Mouse (Mus musculus): ENCODE data around the gene Fbxo11. TPM values are rescaled to one million over a fixed set of nuclear protein-coding genes. Genes with fewer than 3 reads are reported as not detected.
A peak's percentile ranks its signal among the peaks of the same experiment; 100 is the strongest.

Fbxo11 gene
- 28.0 and 28.6 TPM in 2 replicates for polyA plus RNA-seq (2015; fragmentation: Nextera tagmentation; extraction: Ambion mirVana)

DNA sequence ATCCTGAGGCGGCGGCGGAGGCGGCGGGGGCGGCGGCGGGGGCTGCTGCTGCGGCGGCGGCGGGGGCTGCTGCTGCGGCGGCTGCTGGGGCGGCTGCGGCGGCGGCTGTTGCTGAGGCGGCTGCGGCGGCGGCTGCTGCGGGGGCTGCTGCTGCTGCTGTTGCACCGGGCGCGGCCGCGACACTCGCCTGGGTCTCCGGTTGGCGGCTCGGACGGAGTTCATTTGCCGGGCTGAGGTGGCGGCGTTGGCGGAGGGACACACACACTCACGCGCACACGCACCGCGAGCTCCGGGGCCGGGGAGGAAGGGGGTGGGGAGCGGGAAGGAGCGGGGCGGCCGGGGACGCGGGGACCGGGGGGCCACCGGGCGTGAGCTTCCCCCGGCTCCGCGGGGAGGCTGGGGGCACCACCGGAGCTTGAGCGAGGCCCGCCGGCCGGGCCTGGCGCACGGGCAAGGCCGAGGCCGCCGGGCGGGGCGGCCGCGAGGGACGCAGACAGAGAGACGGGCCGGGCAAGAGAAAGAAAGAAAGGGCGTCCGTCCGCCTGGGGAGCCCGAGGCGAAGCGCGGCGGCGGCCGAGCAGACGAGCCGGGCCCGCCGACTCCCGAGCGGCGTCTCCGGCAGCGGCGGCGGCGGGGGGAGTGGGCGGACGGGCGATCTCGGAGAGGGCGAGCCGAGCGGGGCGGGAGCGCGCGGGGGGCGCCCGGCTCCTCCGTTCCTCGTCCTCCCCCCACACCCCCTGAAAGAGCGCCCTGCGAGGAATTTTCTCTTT, at the start of gene Fbxo11:
TSS of gene Fbxo11 (minus strand) at position 261 of the 770 bp plus-strand sequence.
- Histone ChIP-seq H3K27ac (peak within 1 kb of the TSS; percentile 100), H3K27me3 (no peaks in the 10 kb centered on the region), H3K4me1 (peaks cover 22% of the 10 kb centered on the region), H3K9me3 (replicated peaks) (no peaks in the 10 kb centered on the region), H3K4me3 (peak within 1 kb of the TSS; percentile 99), H3K36me3 (ENCODE audit: poor library complexity, severe bottlenecking) (no peaks in the 10 kb centered on the region), H3K9ac (peak within 1 kb of the TSS; percentile 100), H3K4me2 (peak within 1 kb of the TSS; percentile 73)
- 1% methylated on average over 17 of the region's 112 CpGs for WGBS
- peak; percentile 3 for ATAC-seq

DNA sequence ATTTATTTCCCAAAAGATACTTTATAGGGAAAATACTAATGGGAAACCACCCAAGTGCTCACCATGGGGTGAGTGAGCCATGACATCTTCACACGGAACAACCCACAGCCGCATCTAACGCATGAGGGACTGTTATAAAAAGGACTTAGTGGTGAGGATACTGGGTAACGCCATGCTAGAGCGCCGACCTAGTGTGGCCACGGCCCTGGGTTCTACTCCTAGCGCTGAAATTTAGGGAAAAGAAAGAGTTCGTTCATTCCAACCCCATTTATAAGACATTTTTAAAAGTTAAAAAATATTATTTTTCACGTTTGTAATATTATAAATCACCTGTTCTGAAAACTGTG, 48.8 kb upstream of the Fbxo11 start:
- no peaks in the 10 kb centered on the region for H3K9me3 ChIP-seq (replicated peaks)
- WGBS: 92% methylated on average over 10 of the region's 10 CpGs
- H3K4me2 ChIP-seq: no peak overlapping the region
- H3K4me1 ChIP-seq: no peaks in the 10 kb centered on the region
- no peak overlapping the region for H3K27ac ChIP-seq
- ATAC-seq: no peak
- H3K36me3 ChIP-seq (ENCODE audit: poor library complexity, severe bottlenecking): no peaks in the 10 kb centered on the region
- H3K4me3 ChIP-seq: no peak overlapping the region
- no peak overlapping the region for H3K9ac ChIP-seq
- no peaks in the 10 kb centered on the region for H3K27me3 ChIP-seq

- Histone ChIP-seq H3K27me3 (no peaks in the 10 kb centered on the region), H3K36me3 (ENCODE audit: poor library complexity, severe bottlenecking) (no peaks in the 10 kb centered on the region), H3K9ac (no peak overlapping the region), H3K4me3 (no peak overlapping the region), H3K4me2 (no peak overlapping the region), H3K4me1 (no peaks in the 10 kb centered on the region), H3K9me3 (replicated peaks) (no peaks in the 10 kb centered on the region), H3K27ac (no peak overlapping the region)
- no peak for ATAC-seq
- 86% methylated on average over 12 of the region's 12 CpGs for WGBS
These were observed 48.2 kb upstream of the Fbxo11 start for GRCm38 (mm10) chr17:88113015-88113882.

GRCm38 (mm10) chr17:88111865-88112645, 47.0 kb upstream of the Fbxo11 start:
- no peak overlapping the region for H3K4me3 ChIP-seq
- no peaks in the 10 kb centered on the region for H3K4me1 ChIP-seq
- no peak for ATAC-seq
- no peaks in the 10 kb centered on the region for H3K36me3 ChIP-seq (ENCODE audit: poor library complexity, severe bottlenecking)
- WGBS: 88% methylated on average over 10 of the region's 10 CpGs
- no peaks in the 10 kb centered on the region for H3K9me3 ChIP-seq (replicated peaks)
- H3K27ac ChIP-seq: no peak overlapping the region
- no peak overlapping the region for H3K9ac ChIP-seq
- no peaks in the 10 kb centered on the region for H3K27me3 ChIP-seq
- H3K4me2 ChIP-seq: no peak overlapping the region

GRCm38 (mm10) chr17:88111081-88111796, 46.1 kb upstream of the Fbxo11 start:
- WGBS: 89% methylated on average over 12 of the region's 12 CpGs
- no peaks in the 10 kb centered on the region for H3K9me3 ChIP-seq (replicated peaks)
- H3K4me3 ChIP-seq: no peak overlapping the region
- no peaks in the 10 kb centered on the region for H3K36me3 ChIP-seq (ENCODE audit: poor library complexity, severe bottlenecking)
- no peak overlapping the region for H3K4me2 ChIP-seq
- H3K27ac ChIP-seq: no peak overlapping the region
- H3K4me1 ChIP-seq: no peaks in the 10 kb centered on the region
- no peaks in the 10 kb centered on the region for H3K27me3 ChIP-seq
- ATAC-seq: no peak
- no peak overlapping the region for H3K9ac ChIP-seq

DNA sequence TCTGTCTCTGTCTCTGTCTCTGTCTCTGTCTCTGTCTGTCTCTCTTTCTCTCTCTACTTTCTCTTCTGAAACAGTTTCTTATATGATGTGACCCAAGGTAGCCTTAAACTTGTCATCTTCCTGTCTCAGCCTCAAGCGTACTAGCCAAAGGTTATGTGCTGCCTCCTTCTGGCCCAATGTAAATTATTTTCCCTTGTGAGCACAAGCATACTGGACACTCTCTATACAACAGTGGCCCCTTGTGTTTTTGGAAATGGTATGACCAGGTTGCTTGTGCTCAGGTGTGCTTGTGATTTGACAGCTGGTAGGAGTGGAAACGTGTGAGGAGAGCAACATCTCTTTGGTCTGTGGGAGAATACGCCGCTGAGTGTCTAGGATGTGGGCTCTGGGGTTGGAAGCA, 42.6 kb upstream of the Fbxo11 start:
- Histone ChIP-seq H3K4me1 (no peaks in the 10 kb centered on the region), H3K9me3 (replicated peaks) (no peaks in the 10 kb centered on the region), H3K27me3 (no peaks in the 10 kb centered on the region), H3K9ac (no peak overlapping the region), H3K4me2 (no peak overlapping the region), H3K36me3 (ENCODE audit: poor library complexity, severe bottlenecking) (no peaks in the 10 kb centered on the region), H3K4me3 (no peak overlapping the region), H3K27ac (no peak overlapping the region)
- no peak for ATAC-seq
- 85% methylated on average over 4 of the region's 4 CpGs for WGBS

DNA sequence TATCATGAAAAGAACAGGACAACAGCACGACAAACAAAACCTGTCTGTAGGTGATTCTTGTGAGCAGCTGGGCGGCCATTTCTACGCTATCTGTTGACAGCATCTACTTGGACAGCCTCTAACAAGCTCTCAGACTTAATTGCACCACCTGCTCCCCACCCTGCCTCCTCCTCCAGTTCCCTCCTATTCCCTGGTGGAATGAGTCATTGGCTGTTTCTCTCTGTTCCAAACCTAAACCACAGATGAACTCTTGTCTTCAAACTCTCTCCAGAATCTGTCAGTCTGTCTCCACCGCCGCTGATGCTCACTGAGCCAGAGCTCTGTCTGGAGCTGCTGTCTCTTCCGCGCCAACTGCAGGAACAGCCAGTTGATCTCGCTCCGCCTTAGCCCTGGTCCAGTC, 41.3 kb upstream of the Fbxo11 start:
- H3K9me3 ChIP-seq (replicated peaks): no peaks in the 10 kb centered on the region
- no peak overlapping the region for H3K4me3 ChIP-seq
- no peak overlapping the region for H3K27ac ChIP-seq
- H3K9ac ChIP-seq: no peak overlapping the region
- 86% methylated on average over 9 of the region's 9 CpGs for WGBS
- H3K4me1 ChIP-seq: no peaks in the 10 kb centered on the region
- no peaks in the 10 kb centered on the region for H3K36me3 ChIP-seq (ENCODE audit: poor library complexity, severe bottlenecking)
- no peak overlapping the region for H3K4me2 ChIP-seq
- 0 out of 2 replicates have a peak, but pooled peaks have one; percentile 38 for ATAC-seq
- H3K27me3 ChIP-seq: no peaks in the 10 kb centered on the region

- no peaks in the 10 kb centered on the region for H3K9me3 ChIP-seq (replicated peaks)
- 87% methylated on average over 7 of the region's 7 CpGs for WGBS
- no peak overlapping the region for H3K4me2 ChIP-seq
- no peaks in the 10 kb centered on the region for H3K36me3 ChIP-seq (ENCODE audit: poor library complexity, severe bottlenecking)
- H3K4me1 ChIP-seq: no peaks in the 10 kb centered on the region
- H3K27ac ChIP-seq: no peak overlapping the region
- H3K27me3 ChIP-seq: no peaks in the 10 kb centered on the region
- no peak for ATAC-seq
- no peak overlapping the region for H3K9ac ChIP-seq
- H3K4me3 ChIP-seq: no peak overlapping the region
These were observed 37.5 kb upstream of the Fbxo11 start for GRCm38 (mm10) chr17:88102597-88102996.

- no peaks in the 10 kb centered on the region for H3K27me3 ChIP-seq
- no peak for ATAC-seq
- no peak overlapping the region for H3K9ac ChIP-seq
- 0 out of 2 replicates have a peak, but pooled peaks cover 3% of the 10 kb centered on the region for H3K4me1 ChIP-seq
- WGBS: 94% methylated on average over 9 of the region's 9 CpGs
- no peak overlapping the region for H3K4me2 ChIP-seq
- H3K9me3 ChIP-seq (replicated peaks): no peaks in the 10 kb centered on the region
- H3K36me3 ChIP-seq (ENCODE audit: poor library complexity, severe bottlenecking): no peaks in the 10 kb centered on the region
- H3K27ac ChIP-seq: no peak overlapping the region
- H3K4me3 ChIP-seq: no peak overlapping the region
These were observed 33.2 kb upstream of the Fbxo11 start for GRCm38 (mm10) chr17:88098181-88098852.

DNA sequence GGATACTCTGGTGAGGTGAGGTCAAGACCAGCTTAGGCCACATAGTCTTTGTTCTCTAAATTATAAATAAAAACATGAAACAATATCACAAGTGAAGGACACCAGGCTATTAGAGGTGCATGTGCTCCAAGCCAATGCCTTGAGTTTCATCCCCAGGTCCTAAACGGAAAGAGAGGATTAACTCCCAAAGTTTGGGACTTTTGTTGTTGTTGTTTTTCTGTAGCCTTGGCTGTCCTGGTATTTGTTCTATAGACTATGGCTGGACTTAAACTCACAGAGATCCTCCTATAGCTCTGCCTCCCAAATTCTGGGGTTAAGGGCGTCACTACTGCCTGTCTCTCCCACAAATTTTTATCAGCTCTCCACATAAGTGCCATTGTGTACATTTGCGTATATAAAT, 32.5 kb upstream of the Fbxo11 start:
- 0 out of 2 replicates have a peak, but pooled peaks cover 3% of the 10 kb centered on the region for H3K4me1 ChIP-seq
- 89% methylated on average over 3 of the region's 3 CpGs for WGBS
- no peak for ATAC-seq
- H3K27me3 ChIP-seq: no peaks in the 10 kb centered on the region
- no peak overlapping the region for H3K27ac ChIP-seq
- no peak overlapping the region for H3K4me2 ChIP-seq
- H3K36me3 ChIP-seq (ENCODE audit: poor library complexity, severe bottlenecking): no peaks in the 10 kb centered on the region
- H3K9me3 ChIP-seq (replicated peaks): no peaks in the 10 kb centered on the region
- no peak overlapping the region for H3K4me3 ChIP-seq
- no peak overlapping the region for H3K9ac ChIP-seq

DNA sequence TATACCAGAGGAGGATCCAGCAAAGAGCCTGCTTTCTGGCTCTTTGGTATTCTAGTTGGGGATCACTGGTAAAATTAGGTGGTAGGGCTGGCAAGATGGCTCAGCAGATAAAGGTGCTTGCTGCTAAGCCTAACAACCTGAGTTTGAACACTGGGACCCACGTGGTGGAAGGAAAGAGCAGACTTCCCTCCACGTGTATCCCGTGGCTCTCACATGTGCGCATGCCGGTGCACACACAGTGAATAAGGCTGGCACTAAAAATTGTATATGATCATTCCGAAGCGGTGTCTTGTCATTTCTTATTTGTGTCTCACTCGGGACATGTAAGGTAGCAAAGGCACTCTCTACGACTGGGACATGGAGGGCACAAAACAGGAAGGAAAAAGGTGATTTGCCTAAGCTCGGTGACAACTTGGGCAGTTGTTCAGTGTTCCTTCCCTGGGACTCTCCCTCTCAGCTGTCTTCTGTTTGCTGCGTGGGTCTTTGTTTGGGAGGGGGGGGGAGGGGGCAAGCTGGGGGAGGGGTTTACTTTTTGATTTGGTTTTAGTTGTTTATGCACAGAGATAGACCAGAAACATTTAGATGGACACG, 31.8 kb upstream of the Fbxo11 start:
- H3K4me1 ChIP-seq: 0 out of 2 replicates have a peak, but pooled peaks cover 3% of the 10 kb centered on the region
- no peak for ATAC-seq
- no peak overlapping the region for H3K27ac ChIP-seq
- no peak overlapping the region for H3K4me2 ChIP-seq
- WGBS: 90% methylated on average over 12 of the region's 12 CpGs
- H3K27me3 ChIP-seq: no peaks in the 10 kb centered on the region
- no peak overlapping the region for H3K4me3 ChIP-seq
- no peaks in the 10 kb centered on the region for H3K36me3 ChIP-seq (ENCODE audit: poor library complexity, severe bottlenecking)
- H3K9me3 ChIP-seq (replicated peaks): no peaks in the 10 kb centered on the region
- H3K9ac ChIP-seq: no peak overlapping the region
